ENCODE assay signal across 9 mouse cellular contexts in the genomic region with DNA sequence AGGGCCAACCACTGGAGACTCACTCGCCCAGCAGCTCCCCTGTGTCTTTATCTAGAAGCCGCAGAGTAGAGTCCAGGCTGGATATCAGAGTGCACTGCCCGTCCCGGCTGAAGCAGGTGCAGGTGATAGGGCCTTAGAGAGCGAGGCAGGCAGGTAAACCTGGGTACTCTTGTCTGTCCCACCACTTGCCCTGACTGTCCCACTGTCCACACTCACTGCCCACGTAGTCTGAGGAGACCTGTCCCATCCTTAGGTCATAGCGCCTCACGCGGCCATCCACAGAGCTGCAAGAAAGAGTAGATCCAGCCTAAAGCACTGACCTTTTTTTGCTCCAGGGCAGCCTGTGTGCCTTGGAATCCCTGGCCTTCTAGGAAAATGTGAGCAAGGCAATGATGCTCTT. TPM values are rescaled to one million over a fixed set of nuclear protein-coding genes. Genes with fewer than 3 reads are reported as not detected.
DNase-seq lines count a peak whose midpoint lies in the region.
"Had no signal": no experiment of that assay in that cellular context is flagged by ENCODE, and none has a peak within 500 bp of the region (broad histone marks: within the 10 kb centered on the region; RNA-seq: fewer than 3 reads in every experiment).

No protein-coding gene starts in this region.

- peak; percentile 55 to 72 for DNase-seq in adrenal gland, adult (ENCODE audit: inconsistent age in 2 of 2, low spot score in 1 of 2)
- no peak for DNase-seq in adrenal gland, adult 18-20 months (ENCODE audit: low spot score in 2 of 2)
- DNase-seq in layer of hippocampus, postnatal 10 days (ENCODE audit: low spot score in 2 of 2): peak; percentile 48 to 58
- DNase-seq in layer of hippocampus, adult 8-10 months (ENCODE audit: low spot score in 2 of 2): no peak
- peak; percentile 48 for DNase-seq in c-Kit-negative CD71-positive TER-119-positive erythroid progenitor cells, embryonic 14.5 days (ENCODE audit: low read depth, low spot score)
- DNase-seq in limb, embryonic 10.5 days (ENCODE audit: low spot score): no peak
- peak; percentile 79 for DNase-seq in testis, postnatal 10 days (ENCODE audit: low spot score)
- DNase-seq in layer of hippocampus, adult 18-20 months (ENCODE audit: low spot score in 2 of 2): no peak

- no peak overlapping the region for H3K27ac ChIP-seq in limb, embryonic 10.5 days
- H3K27ac ChIP-seq: embryonic facial prominence, embryonic 15.5 days had no signal

- H3K36me3 ChIP-seq in limb, embryonic 10.5 days: peaks cover 65% of the 10 kb centered on the region

- no peaks in the 10 kb centered on the region for H3K27me3 ChIP-seq in limb, embryonic 10.5 days (ENCODE audit: low read depth, poor library complexity, severe bottlenecking)
- H3K27me3 ChIP-seq: embryonic facial prominence, embryonic 15.5 days had no signal

- no peaks in the 10 kb centered on the region for H3K9me3 ChIP-seq in limb, embryonic 10.5 days (replicated peaks)
- H3K9me3 ChIP-seq: embryonic facial prominence, embryonic 15.5 days had no signal

- H3K4me1 ChIP-seq in limb, embryonic 10.5 days: peaks cover 31% of the 10 kb centered on the region

- 0 out of 2 replicates have a peak overlapping the region, but pooled peaks have one; percentile 6 for H3K4me3 ChIP-seq in limb, embryonic 10.5 days
- H3K4me3 ChIP-seq: embryonic facial prominence, embryonic 15.5 days had no signal

- 76% methylated on average over 9 of the region's 9 CpGs for WGBS in limb, embryonic 10.5 days

RNA-seq across cellular contexts. Expression of gene Dhps, which starts 4.4 kb away (rescaled TPM):
- total RNA-seq in adrenal gland, adult 18-20 months (2021): 10 to 100 TPM; 25.5 to 26.4 TPM
- 10 to 100 TPM; 59.9 to 72.1 TPM for total RNA-seq in layer of hippocampus, postnatal 10 days (2021)
- 10 to 100 TPM; 57.7 to 62.2 (median 59.1) TPM for total RNA-seq in layer of hippocampus, adult 8-10 months (2022)
- 70.2 and 79.0 TPM in 2 replicates for polyA plus RNA-seq in limb, embryonic 10.5 days (2016; fragmentation: Nextera tagmentation; extraction: Ambion mirVana)
- 10 to 100 TPM; 53.2 to 56.1 TPM for total RNA-seq in layer of hippocampus, adult 18-20 months (2021)

RNA-seq across cellular contexts. Expression of gene Wdr83os, which starts 4.5 kb away (rescaled TPM):
- total RNA-seq in adrenal gland, adult 18-20 months (2021): 10 to 100 TPM; 72.6 to 87.7 TPM
- 10 to 100 TPM; 60.8 to 61.8 TPM for total RNA-seq in layer of hippocampus, postnatal 10 days (2021)
- total RNA-seq in layer of hippocampus, adult 8-10 months (2022): 10 to 100 TPM; 58.3 to 64.3 (median 61.7) TPM
- 109 and 116 TPM in 2 replicates for polyA plus RNA-seq in limb, embryonic 10.5 days (2016; fragmentation: Nextera tagmentation; extraction: Ambion mirVana)
- total RNA-seq in layer of hippocampus, adult 18-20 months (2021): 10 to 100 TPM; 60.9 to 65.6 TPM

RNA-seq across cellular contexts. Expression of gene Wdr83, which starts 5.1 kb away (rescaled TPM):
- total RNA-seq in adrenal gland, adult 18-20 months (2021): 10 to 100 TPM; 21.1 to 23.1 TPM
- total RNA-seq in layer of hippocampus, postnatal 10 days (2021): 10 to 100 TPM; 26.5 to 30.8 TPM
- 10 to 100 TPM; 20.1 to 32.5 (median 26.4) TPM for total RNA-seq in layer of hippocampus, adult 8-10 months (2022)
- 62.5 and 66.4 TPM in 2 replicates for polyA plus RNA-seq in limb, embryonic 10.5 days (2016; fragmentation: Nextera tagmentation; extraction: Ambion mirVana)
- 10 to 100 TPM; 28.1 to 32.3 TPM for total RNA-seq in layer of hippocampus, adult 18-20 months (2021)

RNA-seq across cellular contexts. Expression of gene Man2b1, which starts 7.1 kb away (rescaled TPM):
- 10 to 100 TPM; 43.2 to 51.8 TPM for total RNA-seq in adrenal gland, adult 18-20 months (2021)
- total RNA-seq in layer of hippocampus, postnatal 10 days (2021): 10 to 100 TPM; 32.7 to 40.1 TPM
- total RNA-seq in layer of hippocampus, adult 8-10 months (2022): 10 to 100 TPM; 33.4 to 98.9 (median 68.8) TPM
- 22.4 and 25.2 TPM in 2 replicates for polyA plus RNA-seq in limb, embryonic 10.5 days (2016; fragmentation: Nextera tagmentation; extraction: Ambion mirVana)
- 10 to 100 TPM; 33.8 to 34.5 TPM for total RNA-seq in layer of hippocampus, adult 18-20 months (2021)

RNA-seq across cellular contexts. Expression of gene Gm5741, which starts 8.2 kb away (rescaled TPM):
- not detected for total RNA-seq in adrenal gland, adult 18-20 months (2021)
- not detected for total RNA-seq in layer of hippocampus, postnatal 10 days (2021)
- total RNA-seq in layer of hippocampus, adult 8-10 months (2022): not detected
- polyA plus RNA-seq in limb, embryonic 10.5 days (2016; fragmentation: Nextera tagmentation; extraction: Ambion mirVana): 0.79 TPM in 1 of 2 replicates, not detected in the other
- total RNA-seq in layer of hippocampus, adult 18-20 months (2021): not detected

Comparison
In these comparisons a context has a peak if more than half of its experiments do, and no peak if none do; other contexts are left out.
1. DNase-seq: peak in adrenal gland, adult (2 of 2), layer of hippocampus, postnatal 10 days (2 of 2), c-Kit-negative CD71-positive TER-119-positive erythroid progenitor cells, embryonic 14.5 days (single experiment) and testis, postnatal 10 days (single experiment); none in adrenal gland, adult 18-20 months (0 of 2), layer of hippocampus, adult 8-10 months (0 of 2), limb, embryonic 10.5 days (single experiment) and layer of hippocampus, adult 18-20 months (0 of 2).